8 mouse cellular contexts compared by ENCODE assay signal in genomic region chr12:108953838-108954237, GRCm38 (mm10). TPM values are rescaled to one million over a fixed set of nuclear protein-coding genes. Genes with fewer than 3 reads are reported as not detected.
DNase-seq lines count a peak whose midpoint lies in the region; ATAC-seq and TF ChIP-seq lines count a peak whose summit lies in the region.

No protein-coding gene starts in this region.

- no peak overlapping the region for H3K27ac ChIP-seq in liver, embryonic 14.5 days
- no peak overlapping the region; the same call in 1 of the 2 replicates for H3K27ac ChIP-seq in forebrain, embryonic 15.5 days (replicated peaks)

- ATAC-seq in liver, embryonic 14.5 days (ENCODE audit: insufficient read depth), result no peak
- ATAC-seq in forebrain, embryonic 15.5 days (replicated peaks), result peak; percentile 61
- no peak for ATAC-seq in monocyte, adult 5-6 weeks (replicated peaks; ENCODE audit: insufficient number of reproducible peaks, low FRiP score, low TSS enrichment, poor library complexity, severe bottlenecking)

- 42% methylated on average over 6 of the region's 6 CpGs for WGBS in liver, embryonic 14.5 days (ENCODE audit: insufficient replicate concordance)
- WGBS in forebrain, embryonic 15.5 days, result 3% methylated on average over 6 of the region's 6 CpGs

- DNase-seq in liver, embryonic 14.5 days (ENCODE audit: low read depth in 3 of 3, low spot score in 3 of 3), result no peak
- DNase-seq in liver, result no peak
- DNase-seq in embryo, embryonic 10 days (ENCODE audit: low spot score), result peak; percentile 66
- DNase-seq in kidney, postnatal 25 days, result peak; percentile 23 to 42
- peak; percentile 87 for DNase-seq in retina, postnatal 1 day
- no peak for DNase-seq in urinary bladder, postnatal 25 days (ENCODE audit: low spot score)

- H3K4me1 ChIP-seq in liver, embryonic 14.5 days (replicated peaks; ENCODE audit: control insufficient read depth in 2 of 2, insufficient read depth in 2 of 2, low read length in 1 of 2), result no peaks in the 10 kb centered on the region; a peak in 1 of 4 replicates
- peaks cover 44% of the 10 kb centered on the region for H3K4me1 ChIP-seq in forebrain, embryonic 15.5 days

- no peak overlapping the region for H3K4me2 ChIP-seq in liver, embryonic 14.5 days (ENCODE audit: low read depth)
- no peak overlapping the region for H3K4me2 ChIP-seq in forebrain, embryonic 15.5 days (replicated peaks)

- TF ChIP-seq EP300 in liver, embryonic 14.5 days (IDR thresholded peaks at IDR 0.05; ENCODE audit: low read depth), result no peak

- no peak overlapping the region for H3K9ac ChIP-seq in liver, embryonic 14.5 days (replicated peaks)
- no peak overlapping the region for H3K9ac ChIP-seq in forebrain, embryonic 15.5 days (replicated peaks)

- no peak overlapping the region for H3K4me3 ChIP-seq in liver, embryonic 14.5 days (ENCODE audit: insufficient read depth in 1 of 2, low read depth in 2 of 2, low read length in 2 of 2)
- no peak overlapping the region for H3K4me3 ChIP-seq in forebrain, embryonic 15.5 days

- TF ChIP-seq CTCF in liver, embryonic 14.5 days (IDR thresholded peaks at IDR 0.05; ENCODE audit: low read depth), result peak; percentile 36; the same call in 1 of the 2 replicates

- H3K36me3 ChIP-seq in liver, embryonic 14.5 days (replicated peaks; ENCODE audit: control insufficient read depth, insufficient read depth, low read depth), result no peaks in the 10 kb centered on the region
- no peaks in the 10 kb centered on the region for H3K36me3 ChIP-seq in forebrain, embryonic 15.5 days

- no peaks in the 10 kb centered on the region for H3K9me3 ChIP-seq in liver, embryonic 14.5 days (ENCODE audit: control insufficient read depth, low read length)
- H3K9me3 ChIP-seq in forebrain, embryonic 15.5 days, result no peaks in the 10 kb centered on the region

- no peaks in the 10 kb centered on the region for H3K27me3 ChIP-seq in liver, embryonic 14.5 days (ENCODE audit: control insufficient read depth, insufficient read depth, low read length)
- peaks cover 13% of the 10 kb centered on the region; the same call in 1 of the 2 replicates for H3K27me3 ChIP-seq in forebrain, embryonic 15.5 days

RNA-seq across cellular contexts. Expression of gene Wars, which starts 59.9 kb away (rescaled TPM):
- 19.1 and 19.4 TPM in 2 replicates for polyA plus RNA-seq in liver, embryonic 14.5 days (2012; rRNA removed)
- polyA plus RNA-seq in liver, embryonic 14.5 days (2014; fragmentation: Nextera tagmentation; extraction: Ambion mirVana), result 27.8 and 29.2 TPM in 2 replicates
- polyA plus RNA-seq in forebrain, embryonic 15.5 days (2015; fragmentation: Nextera tagmentation; extraction: Ambion mirVana), result 104 and 107 TPM in 2 replicates
- 42.0 to 59.0 TPM (median 59.0 TPM) in 3 replicates for total RNA-seq in monocyte, adult 5-6 weeks (2017)

Comparison
In these comparisons a context has a peak if more than half of its experiments do, and no peak if none do; other contexts are left out.
1. DNase-seq: peak in embryo, embryonic 10 days (single experiment), kidney, postnatal 25 days (2 of 2) and retina, postnatal 1 day (single experiment); none in liver, embryonic 14.5 days (0 of 3), liver (single experiment) and urinary bladder, postnatal 25 days (single experiment).